Mouse (Mus musculus): ENCODE results near the gene 1600015I10Rik.

Gene 1600015I10Rik

DNA sequence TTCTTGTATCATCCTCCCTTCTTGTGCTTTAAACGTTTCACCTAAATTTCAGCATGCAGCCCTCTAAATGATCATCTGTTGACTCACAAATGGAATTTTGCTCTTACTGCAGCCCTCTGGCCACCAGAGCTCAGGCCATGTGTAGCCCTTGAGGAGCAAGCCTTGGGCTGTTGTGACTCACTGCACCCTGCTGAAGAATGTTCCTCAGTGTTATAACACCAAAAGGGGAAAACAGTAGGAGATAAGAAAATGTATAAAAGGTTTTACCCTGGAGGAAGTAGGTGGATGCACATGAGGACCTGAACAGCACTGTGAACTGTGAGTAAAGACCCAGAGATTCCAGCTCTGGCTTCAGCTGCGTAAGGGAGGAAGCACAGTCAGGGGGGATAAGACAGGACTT, 45.0 kb downstream of the 1600015I10Rik start, which contains the start of gene Doxl2:
TSS of gene Doxl2 (plus strand) at position 301 of the 400 bp plus-strand sequence.
- DNase-seq, result no peak

DNA sequence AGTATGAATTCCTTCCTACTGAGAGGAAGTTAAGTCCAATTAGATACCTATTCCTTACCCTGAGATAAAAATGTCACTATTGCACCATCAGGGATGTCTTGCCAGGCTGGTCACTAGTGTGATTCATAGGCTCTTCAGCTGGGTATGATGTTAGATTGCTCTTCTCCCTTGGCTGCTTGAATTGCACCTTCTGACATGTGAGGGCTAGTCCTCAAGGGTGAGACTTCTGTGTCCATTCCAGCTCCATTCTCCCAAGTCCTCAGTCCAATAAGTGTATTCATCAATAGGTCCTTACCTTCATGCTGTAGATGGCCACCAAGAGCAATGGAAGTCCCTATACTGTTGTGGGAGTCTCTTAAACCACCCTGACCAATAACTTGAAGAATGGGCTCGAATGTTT, 49.9 kb downstream of the 1600015I10Rik start:
- DNase-seq, result no peak

DNA sequence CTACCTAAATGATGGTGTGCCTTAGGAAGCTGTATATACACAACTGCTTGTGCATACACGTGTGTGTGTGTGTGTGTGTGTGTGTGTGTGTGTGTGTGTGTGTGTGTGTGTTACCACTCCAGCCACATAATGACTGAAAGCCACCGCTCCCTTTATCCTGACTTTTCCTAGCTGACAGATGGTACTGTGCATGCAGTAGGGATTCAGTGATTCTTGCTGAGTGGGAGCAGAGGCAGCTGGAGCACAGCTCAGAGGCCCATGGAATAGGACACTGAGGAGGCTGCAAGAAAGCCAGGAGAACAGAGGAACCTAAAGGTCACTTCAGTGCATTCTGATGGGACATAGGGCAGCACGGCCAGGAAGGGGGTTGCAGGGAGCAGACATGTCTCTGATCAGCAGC, 52.6 kb downstream of the 1600015I10Rik start:
- DNase-seq, result no peak

Data from right cerebral cortex, postnatal 4 days (tissue).